Mouse (Mus musculus) gastrocnemius, adult 18-20 months (tissue): Measurements from ENCODE around the gene Phlpp1. TPM values are rescaled to one million over a fixed set of nuclear protein-coding genes. Genes with fewer than 3 reads are reported as not detected.

Experiments used
- DNase-seq: peaks from one replicate; pipeline ENCODE4 v3.0.0; 2021; ENCODE audit warnings: low spot score
- total RNA-seq, 2 experiments: library from RNA; stranded (reverse); gene quantifications; 2 replicates each; pipeline ENCODE4 v1.2.3; 2021

Phlpp1 gene
- total RNA-seq, 2 experiments from 2014 or later: 7.5 to 8.2 TPM

DNA sequence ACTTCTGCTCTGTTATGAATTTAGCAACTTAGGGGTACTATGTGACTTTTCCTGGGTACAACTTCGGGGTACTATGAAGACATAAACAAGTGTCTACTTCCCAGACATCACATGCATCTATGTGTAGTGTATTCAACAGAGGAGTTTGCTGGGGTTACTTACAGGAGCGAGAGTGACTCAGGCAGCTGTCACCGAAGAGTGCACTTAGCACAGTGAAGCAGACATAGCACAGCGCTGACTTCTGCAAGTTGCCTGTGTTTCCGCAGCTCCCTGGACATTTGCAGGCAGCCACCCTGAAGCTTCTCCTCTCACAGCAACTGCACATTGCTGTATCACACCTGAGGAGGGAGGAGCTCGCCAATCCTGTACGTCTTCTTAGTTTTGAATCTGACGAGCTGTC lies 8.2 kb upstream of the Phlpp1 start:
- no peak for DNase-seq

DNA sequence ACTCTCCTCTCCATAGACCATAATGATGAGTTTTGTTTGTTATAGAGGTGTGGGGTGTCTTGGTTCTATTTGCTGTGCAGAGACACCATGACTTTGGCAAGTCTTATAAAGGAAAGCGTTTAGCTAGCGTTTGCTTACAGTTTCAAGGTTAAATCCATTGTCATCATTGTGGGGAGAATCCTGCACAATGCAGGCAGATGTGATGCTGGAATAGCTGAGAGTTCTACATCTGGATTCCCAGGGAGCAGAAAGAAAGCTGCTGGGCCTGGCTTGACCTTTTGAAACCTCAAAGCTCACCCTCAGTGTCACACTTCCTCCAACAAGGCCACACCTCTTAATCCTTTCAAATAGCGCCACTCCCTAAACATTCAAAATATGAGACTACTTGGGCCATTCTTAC lies 7.4 kb upstream of the Phlpp1 start:
- DNase-seq: no peak

GRCm38 (mm10) chr1:106168001-106168400 lies 3.6 kb upstream of the Phlpp1 start:
- DNase-seq: no peak

DNA sequence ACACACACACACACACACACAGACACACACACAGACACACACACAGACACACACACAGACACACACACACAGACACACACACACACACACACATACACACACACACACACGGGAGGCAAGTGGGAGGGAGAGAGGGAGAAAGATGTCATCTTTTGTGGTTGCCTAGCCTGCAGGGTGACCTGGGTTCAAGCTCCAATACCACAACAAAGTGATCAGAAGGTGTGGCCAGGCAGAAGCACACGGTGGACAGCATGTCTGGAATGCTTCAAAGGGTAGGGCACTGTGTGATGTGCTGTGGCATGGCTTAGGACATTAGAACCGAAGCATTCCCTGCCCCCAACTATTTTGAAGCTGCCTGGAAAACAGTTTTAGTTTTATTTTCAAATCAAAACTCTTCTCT lies 2.8 kb upstream of the Phlpp1 start:
- no peak for DNase-seq

DNA sequence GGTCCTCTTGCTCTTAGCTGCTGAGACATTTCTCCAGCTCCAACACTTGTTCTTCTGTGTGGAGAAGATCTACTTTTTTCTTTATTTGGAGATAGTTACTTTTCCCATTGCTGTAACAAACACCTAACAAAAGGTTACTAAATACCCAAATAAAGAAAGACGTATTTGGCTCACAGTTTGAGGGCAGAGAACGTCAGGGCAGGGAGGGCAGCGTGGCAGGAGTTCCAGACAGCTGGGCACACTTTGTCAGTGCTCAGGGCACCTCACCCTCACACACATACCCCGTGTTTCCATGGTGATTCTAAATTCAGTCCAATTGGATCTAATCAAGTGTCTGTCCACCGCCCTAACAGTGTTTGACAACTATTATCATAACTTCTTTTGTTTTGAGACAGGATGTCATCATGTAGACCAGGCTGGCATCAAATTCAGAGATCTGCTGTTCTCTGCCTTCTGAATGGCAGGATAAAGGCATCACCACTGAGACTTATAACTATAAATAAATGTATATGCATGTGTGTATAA lies 1.7 kb upstream of the Phlpp1 start:
- DNase-seq: no peak

GRCm38 (mm10) chr1:106172301-106172930 lies 864 bp downstream of the Phlpp1 start:
- peak; percentile 38 for DNase-seq

DNA sequence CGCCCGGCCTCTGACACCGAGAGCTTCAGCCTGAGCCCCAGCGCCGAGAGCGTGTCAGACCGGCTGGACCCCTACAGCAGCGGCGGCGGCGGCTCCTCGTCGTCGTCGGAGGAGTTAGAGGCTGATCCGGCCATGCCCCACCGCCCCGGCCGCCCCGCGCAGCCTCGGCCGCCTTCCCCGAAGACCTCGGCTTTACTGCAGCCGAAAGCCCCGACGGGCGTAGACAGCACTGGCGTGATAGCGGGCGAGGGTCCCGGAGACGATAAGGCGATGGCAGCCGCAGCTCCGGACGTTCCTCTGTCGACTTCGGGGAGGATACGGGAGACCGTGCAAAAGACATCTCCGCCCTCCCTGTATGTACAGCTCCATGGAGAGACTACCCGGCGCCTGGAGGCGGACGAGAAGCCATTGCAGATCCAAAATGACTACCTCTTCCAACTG lies 1.4 kb downstream of the Phlpp1 start:
- DNase-seq: peak; percentile 14

DNA sequence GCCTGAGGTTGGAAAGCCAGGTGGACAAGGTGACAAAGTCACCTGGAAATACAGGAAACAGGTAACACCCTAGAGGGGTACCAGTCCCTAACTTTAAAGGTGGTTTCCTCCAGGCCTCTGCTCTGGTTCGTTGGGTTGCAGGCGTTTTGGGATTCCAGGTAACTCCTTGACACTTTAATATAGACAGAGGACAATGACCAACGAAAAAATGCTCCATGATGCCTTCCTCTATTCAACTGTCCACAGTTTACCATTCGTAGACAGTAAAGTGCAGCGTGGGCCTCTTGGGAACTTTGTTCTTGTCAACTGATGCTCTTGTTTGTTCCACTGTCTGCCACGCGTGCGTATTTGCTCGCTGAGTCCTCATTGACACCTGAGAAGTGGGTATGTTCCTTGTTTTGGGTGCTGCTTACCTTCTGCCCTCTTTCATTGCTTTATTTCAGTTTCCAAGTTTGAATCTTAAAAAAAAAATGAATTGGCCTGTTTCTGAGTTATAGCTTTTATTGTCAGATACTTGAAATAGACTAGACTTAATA lies 2.1 kb downstream of the Phlpp1 start:
- DNase-seq: no peak

GRCm38 (mm10) chr1:106174598-106174997 lies 3.0 kb downstream of the Phlpp1 start:
- no peak for DNase-seq

- no peak for DNase-seq
Observed at GRCm38 (mm10) chr1:106175360-106175759, 3.8 kb downstream of the Phlpp1 start.

GRCm38 (mm10) chr1:106176791-106177190 lies 5.2 kb downstream of the Phlpp1 start:
- DNase-seq: no peak

- DNase-seq: no peak
Observed at GRCm38 (mm10) chr1:106177868-106178790, 6.6 kb downstream of the Phlpp1 start.

DNA sequence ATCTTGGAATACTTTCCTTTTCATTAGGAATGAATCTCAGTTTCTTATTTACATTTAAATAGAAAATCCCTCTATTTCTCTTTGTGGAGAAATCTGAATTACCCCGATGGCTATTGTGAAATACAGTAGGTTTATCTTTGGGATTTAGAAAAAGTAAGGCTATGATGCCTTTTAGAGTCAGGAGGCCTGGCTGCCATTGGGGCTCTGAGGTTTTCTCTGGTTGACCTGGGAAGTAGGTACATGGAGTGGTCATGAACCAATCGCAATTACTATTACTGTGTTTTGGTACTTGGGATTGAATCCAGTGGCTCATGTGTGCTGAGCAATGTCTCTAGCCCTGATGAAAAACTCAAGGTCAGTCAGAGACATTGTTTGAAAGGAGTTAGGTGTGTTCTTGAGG lies 12.1 kb downstream of the Phlpp1 start:
- DNase-seq: no peak

DNA sequence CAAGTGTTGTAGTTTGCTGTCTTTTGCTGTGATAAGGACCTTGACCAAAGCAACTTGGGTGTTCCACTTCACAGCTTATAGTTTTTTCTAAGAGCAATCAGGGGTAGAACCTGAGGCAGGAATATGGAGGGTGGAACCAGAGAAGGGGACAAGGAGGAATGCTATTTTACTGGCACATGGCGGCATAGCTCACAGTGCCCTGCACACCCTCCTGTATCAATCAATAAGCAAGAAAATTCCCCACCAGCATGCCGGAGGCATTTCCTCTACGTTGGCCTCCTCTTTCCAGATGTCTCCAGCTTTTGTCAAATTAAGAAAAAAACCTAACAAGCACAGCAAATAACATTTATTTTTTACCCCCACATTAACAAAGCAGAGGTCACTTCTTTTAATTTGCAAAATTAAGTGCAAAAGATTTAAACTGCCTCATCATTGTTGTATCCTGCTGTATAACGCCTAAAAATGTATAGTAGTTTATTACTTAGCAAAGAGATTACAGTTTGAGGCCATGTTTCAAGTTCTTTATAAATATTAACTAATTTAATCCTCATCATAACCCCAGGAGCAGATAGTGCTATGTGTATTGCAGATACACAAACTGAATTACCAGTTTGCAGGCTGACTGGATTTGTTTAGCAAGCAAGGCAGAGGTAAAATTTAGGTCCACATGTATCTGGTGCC lies 13.4 kb downstream of the Phlpp1 start:
- no peak for DNase-seq

DNA sequence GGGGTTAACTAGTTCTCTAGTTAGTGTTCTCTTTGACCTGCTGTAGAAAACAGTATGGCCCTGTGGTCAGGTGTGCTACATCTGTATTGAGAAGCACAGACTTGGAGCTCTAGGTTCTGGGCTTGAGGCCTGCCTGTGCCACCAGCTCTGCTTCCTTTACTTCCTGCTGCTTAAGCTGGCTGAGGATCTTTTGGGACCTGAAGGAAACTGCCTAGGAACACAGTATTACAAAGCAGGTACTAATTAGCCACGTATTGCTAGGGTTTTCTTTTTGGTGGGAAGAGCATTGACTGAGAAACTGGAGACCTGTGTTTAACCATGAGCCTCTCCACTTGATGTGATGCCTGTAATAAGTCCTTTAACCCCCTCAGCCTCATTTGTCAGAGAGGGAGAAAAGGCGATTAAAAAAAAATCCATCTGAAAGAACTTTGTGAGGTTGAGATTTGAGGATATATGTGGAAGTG lies 13.9 kb downstream of the Phlpp1 start:
- DNase-seq: no peak

- DNase-seq: no peak
Observed at GRCm38 (mm10) chr1:106186062-106186461, 14.5 kb downstream of the Phlpp1 start.

- no peak for DNase-seq
Observed at GRCm38 (mm10) chr1:106187480-106187879, 15.9 kb downstream of the Phlpp1 start.

- no peak for DNase-seq
Observed at GRCm38 (mm10) chr1:106188756-106189155, 17.2 kb downstream of the Phlpp1 start.

DNA sequence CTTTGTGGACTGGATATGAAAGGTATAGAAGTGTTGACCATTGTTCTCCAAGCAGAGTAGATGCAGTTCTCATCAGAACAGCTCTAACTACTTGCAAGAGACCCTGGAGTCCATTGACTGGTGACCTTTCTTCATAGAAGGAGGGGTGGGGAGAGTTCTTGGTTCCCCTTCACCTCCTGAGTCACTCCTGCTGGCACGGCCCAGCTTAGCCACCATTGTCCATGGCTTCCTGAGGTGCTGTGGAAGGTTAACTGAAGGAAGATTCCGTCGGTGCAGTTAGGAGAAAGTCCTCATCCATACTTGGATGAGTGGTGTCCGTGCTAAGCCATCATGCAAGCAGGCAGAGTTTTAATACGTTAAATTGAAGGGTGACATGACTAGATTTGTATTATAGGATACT lies 17.8 kb downstream of the Phlpp1 start:
- DNase-seq: no peak

DNA sequence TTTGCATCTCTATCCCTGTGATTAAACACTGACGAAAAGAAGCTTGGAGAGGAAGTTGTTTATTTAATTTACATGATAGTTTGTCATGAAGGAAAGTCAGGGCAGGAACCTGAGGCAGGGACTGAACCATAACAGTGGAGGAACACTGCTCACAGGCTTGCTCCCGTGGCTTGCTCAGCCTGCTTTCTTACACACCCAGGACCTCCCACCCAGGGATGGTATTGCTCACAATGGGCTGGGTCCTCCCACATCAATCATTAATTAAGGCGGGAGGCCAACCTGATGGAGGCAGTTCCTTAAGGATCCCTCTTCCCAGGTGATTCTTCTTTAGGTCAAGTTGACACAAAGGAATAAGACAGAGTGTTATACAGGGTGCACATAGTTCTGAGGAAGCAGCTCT lies 19.1 kb downstream of the Phlpp1 start:
- DNase-seq: no peak

- no peak for DNase-seq
Observed at GRCm38 (mm10) chr1:106191885-106192284, 20.3 kb downstream of the Phlpp1 start.
